Mouse (Mus musculus) adrenal gland, postnatal 36 days (tissue): ENCODE measurements around the gene Ykt6. TPM values are rescaled to one million over a fixed set of nuclear protein-coding genes. Genes with fewer than 3 reads are reported as not detected.
A peak's percentile ranks its signal among the peaks of the same experiment; 100 is the strongest.
"Not testable (repeated sequence)": the region's sequence is repeated elsewhere in the genome, so short reads cannot be mapped to it uniquely, and the experiment has no call there.

ENCODE experiments used
- DNase-seq, 2 experiments: peaks; one replicate each; pipeline ENCODE4 v3.0.0; 2021; ENCODE audit warnings: mixed read lengths in 1 of 2
- total RNA-seq, 2 experiments: library from RNA; stranded (reverse); gene quantifications; 2 replicates each; pipeline ENCODE4 v1.2.3; 2021

Ykt6 gene
- total RNA-seq, 2 experiments from 2014 or later: 70.0 to 86.4 TPM

- peak; percentile 60 to 75 for DNase-seq
Measured at GRCm38 (mm10) chr11:5990910-5991309, 35.4 kb downstream of the Ykt6 start.

- no peak for DNase-seq
Measured at GRCm38 (mm10) chr11:5994212-5994611, 38.7 kb downstream of the Ykt6 start.

- no peak for DNase-seq
Measured at GRCm38 (mm10) chr11:5994880-5995279, 39.4 kb downstream of the Ykt6 start.

GRCm38 (mm10) chr11:5995989-5996388 lies 40.5 kb downstream of the Ykt6 start:
- DNase-seq: peak; percentile 88 to 92

GRCm38 (mm10) chr11:5998472-5998871 lies 43.0 kb downstream of the Ykt6 start:
- DNase-seq: no peak

- peak; percentile 82 to 89 for DNase-seq
Measured at GRCm38 (mm10) chr11:5999832-6000771, 44.6 kb downstream of the Ykt6 start.

GRCm38 (mm10) chr11:6000961-6001682 lies 45.6 kb downstream of the Ykt6 start:
- DNase-seq: no peak

GRCm38 (mm10) chr11:6001981-6002649 lies 46.6 kb downstream of the Ykt6 start:
- DNase-seq: no peak

GRCm38 (mm10) chr11:6003046-6003639 lies 47.6 kb downstream of the Ykt6 start:
- peak in 1 of 2 experiments; percentile 30 for DNase-seq

GRCm38 (mm10) chr11:6005374-6006043 lies 50.0 kb downstream of the Ykt6 start:
- not testable (repeated sequence) for DNase-seq

GRCm38 (mm10) chr11:6006351-6007009 lies 51.0 kb downstream of the Ykt6 start:
- DNase-seq: not testable (repeated sequence)

GRCm38 (mm10) chr11:6007010-6007778 lies 51.7 kb downstream of the Ykt6 start:
- not testable (repeated sequence) for DNase-seq

GRCm38 (mm10) chr11:6007779-6008128 lies 52.3 kb downstream of the Ykt6 start:
- not testable (repeated sequence) for DNase-seq

GRCm38 (mm10) chr11:6010751-6011482 lies 55.4 kb downstream of the Ykt6 start:
- DNase-seq: not testable (repeated sequence)

- no peak for DNase-seq
Measured at GRCm38 (mm10) chr11:6011879-6012278, 56.4 kb downstream of the Ykt6 start.

GRCm38 (mm10) chr11:6013359-6013758 lies 57.9 kb downstream of the Ykt6 start:
- no peak for DNase-seq

GRCm38 (mm10) chr11:6015011-6015431 lies 59.5 kb downstream of the Ykt6 start:
- peak; percentile 42 to 62 for DNase-seq

- peak; percentile 59 to 70 for DNase-seq
Measured at GRCm38 (mm10) chr11:6016368-6016767, 60.9 kb downstream of the Ykt6 start.

GRCm38 (mm10) chr11:6016797-6017395 lies 61.4 kb downstream of the Ykt6 start:
- DNase-seq: no peak
